Comparison of ENCODE assay signal across 14 mouse cellular contexts in genomic region chr4:153727896-153728422, GRCm38 (mm10).
"Had no signal": no experiment of that assay in that cellular context is flagged by ENCODE, and none has a peak within 500 bp of the region (broad histone marks: within the 10 kb centered on the region; RNA-seq: fewer than 3 reads in every experiment).

No protein-coding gene starts in this region.

- H3K36me3 ChIP-seq: kidney, embryonic 15.5 days; liver, embryonic 15.5 days; midbrain, embryonic 13.5 days; neural tube, embryonic 12.5 days had no signal

- H3K4me1 ChIP-seq: liver, embryonic 15.5 days had no signal

- H3K9me3 ChIP-seq: kidney, embryonic 15.5 days; liver, embryonic 15.5 days; midbrain, embryonic 13.5 days; neural tube, embryonic 12.5 days had no signal

- H3K4me3 ChIP-seq: kidney, embryonic 15.5 days; layer of hippocampus, adult 2 months; liver, embryonic 15.5 days; midbrain, embryonic 13.5 days; neural tube, embryonic 12.5 days had no signal

- H3K27ac ChIP-seq: kidney, embryonic 15.5 days; layer of hippocampus, adult 2 months; liver, embryonic 15.5 days; midbrain, embryonic 13.5 days; neural tube, embryonic 12.5 days had no signal

- H3K9ac ChIP-seq: kidney, embryonic 15.5 days; liver, embryonic 15.5 days; midbrain, embryonic 13.5 days; neural tube, embryonic 12.5 days had no signal

- DNase-seq: kidney, adult 18-20 months; kidney, postnatal 4 days; left cerebral cortex, postnatal 4 days; lung, adult 2 months; lung, postnatal 36 days; thymus, adult 18-20 months; thymus, postnatal 14 days had no signal

- H3K27me3 ChIP-seq: kidney, embryonic 15.5 days; liver, embryonic 15.5 days; neural tube, embryonic 12.5 days had no signal

- ATAC-seq: lung, postnatal 0 days; midbrain, embryonic 13.5 days had no signal

- H3K4me2 ChIP-seq: kidney, embryonic 15.5 days; liver, embryonic 11.5 days; liver, embryonic 15.5 days; midbrain, embryonic 13.5 days; neural tube, embryonic 12.5 days had no signal
